Mouse (Mus musculus) frontal cortex, postnatal 10 days (tissue): ENCODE data around the gene Abcg2.
"Not testable (repeated sequence)": the region's sequence is repeated elsewhere in the genome, so short reads cannot be mapped to it uniquely, and the experiment has no call there.

Source experiments
- DNase-seq, 2 experiments: peaks; one replicate each; pipeline ENCODE4 v3.0.0; 2022; ENCODE audit warnings: low spot score in 2 of 2, mixed read lengths in 1 of 2

Gene Abcg2

GRCm38 (mm10) chr6:58584223-58584622 is at the start of gene Abcg2:
TSS of gene Abcg2 (plus strand) at chr6:58584523.
- not testable (repeated sequence) for DNase-seq

- DNase-seq, result not testable (repeated sequence)
Measured at GRCm38 (mm10) chr6:58540263-58540662, 44.1 kb upstream of the Abcg2 start.

DNA sequence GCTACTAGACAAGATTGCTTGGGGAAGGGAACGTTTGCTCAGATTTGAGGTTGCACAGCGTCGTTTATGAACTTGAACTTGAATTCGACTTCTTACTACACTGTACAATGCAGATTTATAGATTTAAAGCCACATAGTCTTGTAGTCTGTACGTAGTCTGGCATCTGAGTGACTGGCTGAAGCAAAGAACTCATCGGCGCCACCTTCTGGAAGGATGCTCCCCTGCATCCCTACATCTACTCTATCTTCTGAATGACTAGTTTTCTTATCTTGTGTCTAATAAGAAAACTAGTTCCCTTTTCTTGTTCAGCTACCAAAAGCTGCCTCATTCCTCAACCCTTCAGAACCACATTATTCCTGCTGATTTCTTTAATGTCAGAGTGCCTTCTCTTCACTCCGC is 41.5 kb upstream of the Abcg2 start:
- peak in 1 of 2 experiments; percentile 23 for DNase-seq

GRCm38 (mm10) chr6:58544971-58545370 is 39.4 kb upstream of the Abcg2 start:
- DNase-seq, result not testable (repeated sequence)

GRCm38 (mm10) chr6:58546050-58546449 is 38.3 kb upstream of the Abcg2 start:
- DNase-seq, result not testable (repeated sequence)

- peak; percentile 26 to 62 for DNase-seq
Measured at GRCm38 (mm10) chr6:58546816-58547215, 37.5 kb upstream of the Abcg2 start.

DNA sequence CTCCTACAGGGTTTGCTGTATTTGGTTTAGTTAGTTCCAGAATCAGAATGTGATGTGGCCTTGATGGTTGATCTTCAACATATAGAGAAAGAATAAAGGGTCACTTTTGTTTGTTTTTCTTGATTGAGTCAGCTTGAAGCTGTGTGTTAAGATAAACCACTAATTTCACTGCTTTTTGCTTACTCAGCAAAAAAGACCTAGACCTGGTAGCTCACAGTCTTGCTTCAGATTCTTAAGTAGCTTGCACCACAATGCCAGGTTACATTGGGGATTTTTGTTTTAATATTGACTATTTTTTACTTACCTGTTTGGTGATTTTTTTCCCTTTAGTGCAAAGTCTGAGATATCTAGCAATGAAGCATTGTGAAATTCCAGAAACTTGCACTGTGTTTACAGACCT is 30.5 kb upstream of the Abcg2 start:
- DNase-seq, result not testable (repeated sequence)

DNA sequence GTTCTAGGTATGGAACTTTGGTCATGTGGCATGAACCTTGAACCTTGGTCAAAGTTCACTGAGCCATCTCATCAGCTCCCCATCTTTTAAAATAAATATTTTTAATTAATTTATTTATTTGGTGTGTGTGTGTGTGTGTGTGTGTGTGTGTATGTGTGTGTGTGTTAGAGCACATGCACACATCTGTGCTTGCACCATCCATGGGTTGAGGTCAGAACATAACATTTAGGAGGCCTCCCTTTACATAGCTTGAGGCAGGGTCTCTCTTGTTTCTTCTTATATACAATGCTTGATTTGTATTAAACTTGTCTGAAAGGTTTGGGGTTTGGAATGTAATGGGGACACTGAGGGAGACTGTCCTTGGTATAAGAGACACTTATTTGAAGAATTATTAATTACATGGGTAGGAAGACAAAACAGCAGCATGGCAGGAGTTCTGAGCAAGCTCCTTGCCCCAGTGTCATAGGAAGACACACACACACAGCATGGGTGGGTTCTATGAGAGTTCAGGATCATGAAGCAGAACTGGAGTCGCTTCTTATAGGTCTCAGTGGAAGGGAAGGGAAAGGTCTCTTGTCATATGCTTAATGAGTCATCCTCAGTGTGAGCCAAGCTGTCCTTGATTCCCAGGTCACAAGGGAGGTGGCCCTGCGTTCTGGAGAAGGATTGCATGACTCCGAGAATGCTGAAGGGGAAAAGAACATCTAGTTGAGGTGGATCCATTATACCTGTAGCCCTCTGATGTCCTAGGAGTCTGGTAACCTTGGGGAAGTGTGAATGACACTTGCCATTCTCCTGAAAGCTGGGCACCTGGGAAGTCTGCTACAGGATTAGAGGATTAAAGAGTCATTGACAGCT is 9.9 kb downstream of the Abcg2 start:
- not testable (repeated sequence) for DNase-seq

GRCm38 (mm10) chr6:58595639-58596293 is 11.4 kb downstream of the Abcg2 start:
- DNase-seq, result not testable (repeated sequence)

- DNase-seq, result peak in 1 of 2 experiments; percentile 17
Measured at GRCm38 (mm10) chr6:58596294-58596653, 12.0 kb downstream of the Abcg2 start.

DNA sequence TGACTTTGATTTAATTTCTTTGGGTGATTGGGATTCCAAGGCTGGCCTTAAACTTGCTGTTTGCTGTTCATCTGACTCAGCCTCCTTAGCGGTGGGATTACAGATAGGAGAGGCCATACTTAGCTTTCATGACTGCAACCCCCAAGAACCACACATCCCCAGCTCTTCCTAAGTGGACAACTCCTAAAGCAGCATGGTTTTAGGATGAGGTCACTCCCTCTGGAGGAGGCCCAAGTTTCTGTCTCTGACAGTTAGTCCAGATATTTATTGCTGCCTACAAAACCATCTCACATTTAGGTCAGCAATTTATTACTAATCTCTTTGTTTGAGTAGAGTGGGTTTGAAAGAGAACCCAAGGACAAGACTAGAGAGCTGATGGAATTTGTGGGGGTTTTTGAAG is 17.8 kb downstream of the Abcg2 start:
- DNase-seq, result not testable (repeated sequence)

GRCm38 (mm10) chr6:58602991-58603390 is 18.7 kb downstream of the Abcg2 start:
- not testable (repeated sequence) for DNase-seq

GRCm38 (mm10) chr6:58603485-58604090 is 19.3 kb downstream of the Abcg2 start:
- DNase-seq, result not testable (repeated sequence)

GRCm38 (mm10) chr6:58606642-58607041 is 22.3 kb downstream of the Abcg2 start:
- no peak for DNase-seq

- DNase-seq, result no peak
Measured at GRCm38 (mm10) chr6:58608422-58608821, 24.1 kb downstream of the Abcg2 start.

GRCm38 (mm10) chr6:58609919-58610759 is 25.8 kb downstream of the Abcg2 start:
- no peak for DNase-seq

GRCm38 (mm10) chr6:58610760-58611654 is 26.7 kb downstream of the Abcg2 start:
- DNase-seq, result no peak

GRCm38 (mm10) chr6:58624126-58624525 is 39.8 kb downstream of the Abcg2 start:
- no peak for DNase-seq

GRCm38 (mm10) chr6:58629238-58629637 is 44.9 kb downstream of the Abcg2 start:
- no peak for DNase-seq

DNA sequence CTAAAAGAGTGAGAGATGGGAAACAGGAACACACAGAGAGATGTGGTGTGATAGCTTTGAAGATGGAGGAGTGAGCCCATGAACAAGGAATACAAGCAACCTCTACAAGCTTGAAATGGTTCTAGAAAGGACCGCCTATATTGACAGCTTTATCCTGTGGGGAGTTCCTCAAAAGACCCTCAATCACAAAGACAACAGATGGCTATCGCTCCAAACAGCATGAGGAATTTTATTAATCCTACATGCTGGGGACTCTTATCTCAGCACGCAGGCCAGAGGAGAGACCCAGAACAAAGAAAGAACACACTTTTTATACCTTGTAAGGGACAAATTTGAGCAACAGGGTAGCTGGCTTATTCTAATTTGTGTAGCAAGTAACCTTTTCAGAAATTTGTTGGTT is 48.1 kb downstream of the Abcg2 start:
- no peak for DNase-seq

DNA sequence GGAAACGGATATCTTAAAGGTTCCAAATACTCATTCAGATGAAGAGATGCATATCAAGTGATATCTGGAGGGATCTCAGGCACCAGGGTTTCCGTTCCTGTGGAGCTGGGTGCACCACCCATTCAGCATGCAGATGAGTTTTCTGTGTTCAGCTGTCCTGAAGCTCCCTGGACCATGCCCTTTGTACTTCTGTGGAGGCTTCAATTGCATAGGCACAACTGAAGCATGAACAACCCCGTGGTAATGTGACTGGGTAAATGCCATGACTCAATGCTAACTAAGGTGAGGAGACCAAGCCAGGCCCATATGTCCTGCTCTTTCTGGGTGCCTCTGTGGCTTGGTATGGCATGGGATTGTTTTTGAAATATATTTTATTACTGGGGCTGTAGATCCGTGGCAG is 49.4 kb downstream of the Abcg2 start:
- no peak for DNase-seq
